Mouse (Mus musculus) cerebellum, adult 9-10 months (tissue): ENCODE measurements at regions not wholly inside any gene's neighbourhood (a gene's known extent, or its start where the extent isn't known, plus 50 kb on each side); places are given as distances from the start of the nearest gene placed in this dataset.

Experiments
- DNase-seq: peaks from one replicate; pipeline ENCODE4 v3.0.0; 2022

GRCm38 (mm10) chr15:67899772-67900171 lies 1399.1 kb upstream of the Lrrc6 start:
- DNase-seq, result no peak

GRCm38 (mm10) chr15:67898959-67899403 lies 1398.3 kb upstream of the Lrrc6 start:
- no peak for DNase-seq

- DNase-seq, result no peak
Observed at GRCm38 (mm10) chr15:67892066-67892465, 1391.4 kb upstream of the Lrrc6 start.

- DNase-seq, result no peak
Observed at GRCm38 (mm10) chr15:67890612-67891304, 1390.0 kb upstream of the Lrrc6 start.

GRCm38 (mm10) chr15:67888548-67888947 lies 1387.8 kb upstream of the Lrrc6 start:
- DNase-seq, result no peak

- DNase-seq, result no peak
Observed at GRCm38 (mm10) chr15:67855291-67855690, 1354.6 kb upstream of the Lrrc6 start.

- DNase-seq, result no peak
Observed at GRCm38 (mm10) chr15:67850118-67850517, 1349.4 kb upstream of the Lrrc6 start.

GRCm38 (mm10) chr15:67845707-67846106 lies 1345.0 kb upstream of the Lrrc6 start:
- no peak for DNase-seq

- DNase-seq, result no peak
Observed at GRCm38 (mm10) chr15:67840671-67841070, 1340.0 kb upstream of the Lrrc6 start.

- no peak for DNase-seq
Observed at GRCm38 (mm10) chr15:67825796-67826484, 1325.2 kb upstream of the Lrrc6 start.

- DNase-seq, result no peak
Observed at GRCm38 (mm10) chr15:67823226-67823625, 1322.5 kb upstream of the Lrrc6 start.

GRCm38 (mm10) chr15:67799871-67800270 lies 1299.2 kb upstream of the Lrrc6 start:
- no peak for DNase-seq

- DNase-seq, result no peak
Observed at GRCm38 (mm10) chr15:67795578-67795977, 1294.9 kb upstream of the Lrrc6 start.

- no peak for DNase-seq
Observed at GRCm38 (mm10) chr15:67792822-67793221, 1292.1 kb upstream of the Lrrc6 start.

- no peak for DNase-seq
Observed at GRCm38 (mm10) chr15:67788587-67788986, 1287.9 kb upstream of the Lrrc6 start.

- no peak for DNase-seq
Observed at GRCm38 (mm10) chr15:67785583-67785982, 1284.9 kb upstream of the Lrrc6 start.

- DNase-seq, result no peak
Observed at GRCm38 (mm10) chr15:67783754-67784153, 1283.0 kb upstream of the Lrrc6 start.

GRCm38 (mm10) chr15:67782505-67782904 lies 1281.8 kb upstream of the Lrrc6 start:
- DNase-seq, result no peak

- no peak for DNase-seq
Observed at GRCm38 (mm10) chr15:67780856-67781255, 1280.1 kb upstream of the Lrrc6 start.

- DNase-seq, result no peak
Observed at GRCm38 (mm10) chr15:67767624-67768023, 1266.9 kb upstream of the Lrrc6 start.

GRCm38 (mm10) chr15:67759221-67759620 lies 1258.5 kb upstream of the Lrrc6 start:
- DNase-seq, result no peak

- no peak for DNase-seq
Observed at GRCm38 (mm10) chr15:67750582-67750981, 1249.9 kb upstream of the Lrrc6 start.

GRCm38 (mm10) chr15:67743332-67743731 lies 1242.6 kb upstream of the Lrrc6 start:
- no peak for DNase-seq

GRCm38 (mm10) chr15:67732988-67733387 lies 1232.3 kb upstream of the Lrrc6 start:
- no peak for DNase-seq

- DNase-seq, result no peak
Observed at GRCm38 (mm10) chr15:67729492-67729891, 1228.8 kb upstream of the Lrrc6 start.
